Mouse (Mus musculus): Measurements from ENCODE around the gene Col25a1. TPM values are rescaled to one million over a fixed set of nuclear protein-coding genes. Genes with fewer than 3 reads are reported as not detected.

The Col25a1 gene
- polyA plus RNA-seq, 1 experiment from 2014 or later = 0.59 TPM

GRCm38 (mm10) chr3:130389261-130389975 is 258.1 kb downstream of the Col25a1 start:
- H3K4me3 ChIP-seq (ENCODE audit: low read depth, low read length) = no peak overlapping the region
- H3K36me3 ChIP-seq (ENCODE audit: control insufficient read depth, insufficient read depth) = no peaks in the 10 kb centered on the region
- no peaks in the 10 kb centered on the region for H3K4me1 ChIP-seq (replicated peaks; ENCODE audit: control insufficient read depth, insufficient read depth, low read length)
- no peaks in the 10 kb centered on the region for H3K27me3 ChIP-seq (replicated peaks; ENCODE audit: control insufficient read depth, insufficient read depth, low read length)
- 49% methylated on average over 14 of the region's 14 CpGs for WGBS
- no peak for TF ChIP-seq CTCF (IDR thresholded peaks at IDR 0.05; ENCODE audit: low read depth)
- no peaks in the 10 kb centered on the region for H3K9me3 ChIP-seq (ENCODE audit: control insufficient read depth)
- H3K4me2 ChIP-seq (replicated peaks; ENCODE audit: low read depth) = no peak overlapping the region
- no peak overlapping the region for H3K9ac ChIP-seq (ENCODE audit: low read depth, low read length)
- ATAC-seq = no peak
- no peak overlapping the region for H3K27ac ChIP-seq (ENCODE audit: low read depth, low read length)

- ATAC-seq = no peak
- H3K9me3 ChIP-seq (ENCODE audit: control insufficient read depth) = no peaks in the 10 kb centered on the region
These were observed 265.3 kb downstream of the Col25a1 start for GRCm38 (mm10) chr3:130396636-130397035.

GRCm38 (mm10) chr3:130400716-130401559 is 269.6 kb downstream of the Col25a1 start:
- H3K27ac ChIP-seq (ENCODE audit: low read depth, low read length) = no peak overlapping the region
- no peaks in the 10 kb centered on the region for H3K36me3 ChIP-seq (ENCODE audit: control insufficient read depth, insufficient read depth)
- TF ChIP-seq CTCF (IDR thresholded peaks at IDR 0.05; ENCODE audit: low read depth) = no peak
- no peaks in the 10 kb centered on the region for H3K27me3 ChIP-seq (replicated peaks; ENCODE audit: control insufficient read depth, insufficient read depth, low read length)
- H3K4me2 ChIP-seq (replicated peaks; ENCODE audit: low read depth) = no peak overlapping the region
- no peak overlapping the region for H3K9ac ChIP-seq (ENCODE audit: low read depth, low read length)
- 74% methylated on average over 13 of the region's 13 CpGs for WGBS
- H3K4me1 ChIP-seq (replicated peaks; ENCODE audit: control insufficient read depth, insufficient read depth, low read length) = no peaks in the 10 kb centered on the region
- H3K4me3 ChIP-seq (ENCODE audit: low read depth, low read length) = no peak overlapping the region
- H3K9me3 ChIP-seq (ENCODE audit: control insufficient read depth) = no peaks in the 10 kb centered on the region
- no peak for ATAC-seq

More at GRCm38 (mm10) chr3:130396636-130397035, 265.3 kb downstream of the Col25a1 start:
- H3K4me3 ChIP-seq (ENCODE audit: low read depth, low read length) = no peak overlapping the region
- no peak overlapping the region for H3K9ac ChIP-seq (ENCODE audit: low read depth, low read length)
- H3K4me2 ChIP-seq (replicated peaks; ENCODE audit: low read depth) = no peak overlapping the region
- TF ChIP-seq CTCF (IDR thresholded peaks at IDR 0.05; ENCODE audit: low read depth) = no peak
- H3K27ac ChIP-seq (ENCODE audit: low read depth, low read length) = no peak overlapping the region
- H3K36me3 ChIP-seq (ENCODE audit: control insufficient read depth, insufficient read depth) = no peaks in the 10 kb centered on the region
- no peaks in the 10 kb centered on the region for H3K27me3 ChIP-seq (replicated peaks; ENCODE audit: control insufficient read depth, insufficient read depth, low read length)
- no peaks in the 10 kb centered on the region for H3K4me1 ChIP-seq (replicated peaks; ENCODE audit: control insufficient read depth, insufficient read depth, low read length)

GRCm38 (mm10) chr3:130401560-130401852 is 270.2 kb downstream of the Col25a1 start:
- Histone ChIP-seq H3K27me3 (replicated peaks; ENCODE audit: control insufficient read depth, insufficient read depth, low read length) (no peaks in the 10 kb centered on the region), H3K9me3 (ENCODE audit: control insufficient read depth) (no peaks in the 10 kb centered on the region), H3K4me1 (replicated peaks; ENCODE audit: control insufficient read depth, insufficient read depth, low read length) (no peaks in the 10 kb centered on the region), H3K4me2 (replicated peaks; ENCODE audit: low read depth) (no peak overlapping the region), H3K27ac (ENCODE audit: low read depth, low read length) (no peak overlapping the region), H3K36me3 (ENCODE audit: control insufficient read depth, insufficient read depth) (no peaks in the 10 kb centered on the region), H3K9ac (ENCODE audit: low read depth, low read length) (no peak overlapping the region), H3K4me3 (ENCODE audit: low read depth, low read length) (no peak overlapping the region)
- TF ChIP-seq CTCF (IDR thresholded peaks at IDR 0.05; ENCODE audit: low read depth) = no peak
- ATAC-seq = no peak
- WGBS = 81% methylated on average over 1 of the region's 1 CpGs

- WGBS = 78% methylated on average over 8 of the region's 8 CpGs
- ATAC-seq = no peak
- H3K36me3 ChIP-seq (ENCODE audit: control insufficient read depth, insufficient read depth) = no peaks in the 10 kb centered on the region
- no peaks in the 10 kb centered on the region for H3K4me1 ChIP-seq (replicated peaks; ENCODE audit: control insufficient read depth, insufficient read depth, low read length)
- H3K27ac ChIP-seq (ENCODE audit: low read depth, low read length) = no peak overlapping the region
- no peak for TF ChIP-seq CTCF (IDR thresholded peaks at IDR 0.05; ENCODE audit: low read depth)
- no peaks in the 10 kb centered on the region for H3K27me3 ChIP-seq (replicated peaks; ENCODE audit: control insufficient read depth, insufficient read depth, low read length)
- H3K4me2 ChIP-seq (replicated peaks; ENCODE audit: low read depth) = no peak overlapping the region
- no peak overlapping the region for H3K4me3 ChIP-seq (ENCODE audit: low read depth, low read length)
- no peak overlapping the region for H3K9ac ChIP-seq (ENCODE audit: low read depth, low read length)
- H3K9me3 ChIP-seq (ENCODE audit: control insufficient read depth) = no peaks in the 10 kb centered on the region
These were observed 273.5 kb downstream of the Col25a1 start for GRCm38 (mm10) chr3:130404525-130405409.

DNA sequence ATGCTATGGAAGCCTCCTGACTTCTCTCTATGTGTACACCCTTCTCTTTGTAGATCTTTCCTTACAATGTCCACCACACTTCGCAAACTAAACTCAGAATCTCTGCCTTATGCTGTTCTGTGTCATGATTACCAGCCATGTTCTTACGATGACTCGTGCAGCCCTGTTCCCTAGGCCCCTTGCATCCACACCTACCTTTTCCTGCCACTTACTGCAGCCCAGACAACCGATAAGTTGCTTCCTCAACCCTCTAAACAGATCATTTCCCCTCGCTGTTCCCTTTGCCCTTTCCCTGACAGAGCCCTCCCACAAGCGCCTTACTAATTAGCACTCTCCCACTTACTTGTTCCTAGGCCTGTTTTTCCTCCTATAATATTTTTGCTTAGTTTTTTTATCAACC is 275.9 kb downstream of the Col25a1 start:
- TF ChIP-seq CTCF (IDR thresholded peaks at IDR 0.05; ENCODE audit: low read depth) = no peak
- Histone ChIP-seq H3K27ac (ENCODE audit: low read depth, low read length) (no peak overlapping the region), H3K27me3 (replicated peaks; ENCODE audit: control insufficient read depth, insufficient read depth, low read length) (no peaks in the 10 kb centered on the region), H3K9ac (ENCODE audit: low read depth, low read length) (no peak overlapping the region), H3K4me3 (ENCODE audit: low read depth, low read length) (no peak overlapping the region), H3K36me3 (ENCODE audit: control insufficient read depth, insufficient read depth) (no peaks in the 10 kb centered on the region), H3K9me3 (ENCODE audit: control insufficient read depth) (no peaks in the 10 kb centered on the region), H3K4me2 (replicated peaks; ENCODE audit: low read depth) (no peak overlapping the region), H3K4me1 (replicated peaks; ENCODE audit: control insufficient read depth, insufficient read depth, low read length) (no peaks in the 10 kb centered on the region)
- ATAC-seq = no peak
- WGBS = 48% methylated on average over 6 of the region's 6 CpGs

Measured in intestine, postnatal 0 days (tissue).